Mouse (Mus musculus): ENCODE results near the gene C1ql3. TPM values are rescaled to one million over a fixed set of nuclear protein-coding genes. Genes with fewer than 3 reads are reported as not detected.

Gene C1ql3
- polyA plus RNA-seq, 1 experiment: 0.58 TPM

DNA sequence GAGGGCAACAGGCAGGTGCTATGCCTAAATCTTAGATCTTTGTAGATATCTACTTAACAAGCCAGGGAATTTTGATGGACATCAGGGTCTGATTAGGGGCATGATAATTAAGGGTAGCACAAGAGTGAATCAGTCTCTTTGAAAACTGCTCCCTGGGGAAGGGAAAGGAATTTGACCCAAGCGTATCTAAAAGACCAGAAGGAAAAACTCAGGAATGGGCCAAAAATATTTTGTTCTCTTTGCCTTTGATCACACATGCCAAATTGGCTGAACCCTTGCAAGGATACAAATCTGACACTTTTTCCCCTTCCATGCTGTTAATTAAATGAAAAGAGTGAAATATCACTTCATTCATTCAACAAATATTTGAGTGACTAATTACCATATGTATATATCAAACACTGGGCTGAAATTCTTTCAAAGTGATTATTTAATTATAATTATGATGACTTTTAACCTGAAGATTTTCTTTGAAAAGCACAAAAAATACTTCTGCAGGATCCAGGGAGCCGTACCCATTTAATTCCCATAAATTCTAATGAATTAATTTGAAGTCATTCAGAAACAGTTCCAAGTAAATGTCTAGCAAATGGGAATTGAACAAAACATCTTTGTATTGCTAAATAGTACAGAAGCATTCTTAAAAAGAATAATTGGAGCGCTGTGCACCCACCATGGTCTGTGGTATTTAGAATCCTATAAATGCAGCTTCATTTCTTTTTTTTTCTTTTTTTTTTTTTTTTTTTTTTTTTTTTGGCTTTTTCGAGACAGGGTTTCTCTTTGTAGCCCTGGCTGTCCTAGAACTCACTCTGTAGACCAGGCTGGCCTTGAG is 26.5 kb downstream of the C1ql3 start:
- 72% methylated on average over 4 of the region's 4 CpGs for WGBS
- no peak for TF ChIP-seq POLR2A (IDR thresholded peaks at IDR 0.05; ENCODE audit: low read depth, low read length)
- no peak for TF ChIP-seq CTCF (conservative IDR thresholded peaks at IDR 0.05; ENCODE audit: insufficient read depth, insufficient read length, low read depth, low read length)

GRCm38 (mm10) chr2:12978771-12979170 is 32.8 kb downstream of the C1ql3 start:
- WGBS: 73% methylated on average over 4 of the region's 4 CpGs
- no peak for DNase-seq
- Histone ChIP-seq H3K4me1 (ENCODE audit: control insufficient read depth, insufficient read depth, low read length) (no peaks in the 10 kb centered on the region), H3K27me3 (replicated peaks; ENCODE audit: control insufficient read depth, insufficient read depth, low read length) (no peaks in the 10 kb centered on the region), H3K27ac (ENCODE audit: insufficient read depth, low read depth, low read length) (no peak overlapping the region), H3K36me3 (ENCODE audit: control insufficient read depth, insufficient read depth, low read length) (peaks cover 3% of the 10 kb centered on the region; the same call in 1 of the 2 replicates), H3K4me3 (ENCODE audit: insufficient read depth, low read depth, low read length) (no peak overlapping the region)
- no peak for TF ChIP-seq POLR2A (IDR thresholded peaks at IDR 0.05; ENCODE audit: low read depth, low read length)
- TF ChIP-seq CTCF (conservative IDR thresholded peaks at IDR 0.05; ENCODE audit: insufficient read depth, insufficient read length, low read depth, low read length): no peak

More for the DNA sequence above, 26.5 kb downstream of the C1ql3 start:
- H3K4me1 ChIP-seq (ENCODE audit: control insufficient read depth, insufficient read depth, low read length): no peaks in the 10 kb centered on the region
- H3K27me3 ChIP-seq (replicated peaks; ENCODE audit: control insufficient read depth, insufficient read depth, low read length): no peaks in the 10 kb centered on the region
- DNase-seq: no peak
- no peak overlapping the region for H3K27ac ChIP-seq (ENCODE audit: insufficient read depth, low read depth, low read length)
- H3K4me3 ChIP-seq (ENCODE audit: insufficient read depth, low read depth, low read length): no peak overlapping the region
- no peaks in the 10 kb centered on the region; the same call in 1 of the 2 replicates for H3K36me3 ChIP-seq (ENCODE audit: control insufficient read depth, insufficient read depth, low read length)

DNA sequence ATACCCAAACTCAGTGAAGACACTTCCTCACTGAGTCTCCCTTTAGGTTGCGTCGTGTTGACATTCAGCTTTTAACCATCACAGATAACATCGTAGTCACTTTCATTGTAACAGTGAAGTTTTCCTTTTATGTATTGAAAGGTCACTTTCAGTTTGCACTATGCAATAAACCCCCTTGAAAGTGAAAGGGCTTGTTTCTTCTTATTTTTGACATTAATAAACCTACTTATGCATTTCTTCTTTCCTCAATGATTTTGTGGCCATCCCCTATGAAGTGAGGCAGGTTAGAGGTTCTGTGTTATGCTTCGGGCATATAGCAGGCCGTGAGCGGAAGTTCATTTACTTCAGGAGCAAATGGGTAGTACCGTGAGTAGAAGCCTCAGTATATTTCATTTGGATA is 34.2 kb downstream of the C1ql3 start:
- H3K27me3 ChIP-seq (replicated peaks; ENCODE audit: control insufficient read depth, insufficient read depth, low read length): no peaks in the 10 kb centered on the region
- TF ChIP-seq POLR2A (IDR thresholded peaks at IDR 0.05; ENCODE audit: low read depth, low read length) (no peak), CTCF (conservative IDR thresholded peaks at IDR 0.05; ENCODE audit: insufficient read depth, insufficient read length, low read depth, low read length) (no peak)
- 94% methylated on average over 7 of the region's 7 CpGs for WGBS
- H3K36me3 ChIP-seq (ENCODE audit: control insufficient read depth, insufficient read depth, low read length): peaks cover 3% of the 10 kb centered on the region; the same call in 1 of the 2 replicates
- no peak for DNase-seq
- no peak overlapping the region for H3K4me3 ChIP-seq (ENCODE audit: insufficient read depth, low read depth, low read length)
- no peak overlapping the region for H3K27ac ChIP-seq (ENCODE audit: insufficient read depth, low read depth, low read length)
- H3K4me1 ChIP-seq (ENCODE audit: control insufficient read depth, insufficient read depth, low read length): no peaks in the 10 kb centered on the region

GRCm38 (mm10) chr2:12973752-12974151 is 37.9 kb downstream of the C1ql3 start:
- Histone ChIP-seq H3K36me3 (ENCODE audit: control insufficient read depth, insufficient read depth, low read length) (peaks cover 2% of the 10 kb centered on the region; the same call in 1 of the 2 replicates), H3K27me3 (replicated peaks; ENCODE audit: control insufficient read depth, insufficient read depth, low read length) (no peaks in the 10 kb centered on the region), H3K27ac (ENCODE audit: insufficient read depth, low read depth, low read length) (no peak overlapping the region), H3K4me3 (ENCODE audit: insufficient read depth, low read depth, low read length) (no peak overlapping the region), H3K4me1 (ENCODE audit: control insufficient read depth, insufficient read depth, low read length) (no peaks in the 10 kb centered on the region)
- WGBS: 57% methylated on average over 2 of the region's 2 CpGs
- DNase-seq: peak; percentile 17
- TF ChIP-seq POLR2A (IDR thresholded peaks at IDR 0.05; ENCODE audit: low read depth, low read length) (no peak), CTCF (conservative IDR thresholded peaks at IDR 0.05; ENCODE audit: insufficient read depth, insufficient read length, low read depth, low read length) (no peak)

GRCm38 (mm10) chr2:12970049-12970724 is 41.4 kb downstream of the C1ql3 start:
- no peaks in the 10 kb centered on the region for H3K27me3 ChIP-seq (replicated peaks; ENCODE audit: control insufficient read depth, insufficient read depth, low read length)
- no peak overlapping the region for H3K4me3 ChIP-seq (ENCODE audit: insufficient read depth, low read depth, low read length)
- DNase-seq: no peak
- TF ChIP-seq CTCF (conservative IDR thresholded peaks at IDR 0.05; ENCODE audit: insufficient read depth, insufficient read length, low read depth, low read length) (no peak), POLR2A (IDR thresholded peaks at IDR 0.05; ENCODE audit: low read depth, low read length) (no peak)
- H3K27ac ChIP-seq (ENCODE audit: insufficient read depth, low read depth, low read length): no peak overlapping the region
- WGBS: 74% methylated on average over 12 of the region's 12 CpGs
- H3K36me3 ChIP-seq (ENCODE audit: control insufficient read depth, insufficient read depth, low read length): no peaks in the 10 kb centered on the region
- no peaks in the 10 kb centered on the region for H3K4me1 ChIP-seq (ENCODE audit: control insufficient read depth, insufficient read depth, low read length)

- Histone ChIP-seq H3K4me1 (ENCODE audit: control insufficient read depth, insufficient read depth, low read length) (no peaks in the 10 kb centered on the region), H3K4me3 (ENCODE audit: insufficient read depth, low read depth, low read length) (no peak overlapping the region), H3K27ac (ENCODE audit: insufficient read depth, low read depth, low read length) (no peak overlapping the region), H3K27me3 (replicated peaks; ENCODE audit: control insufficient read depth, insufficient read depth, low read length) (no peaks in the 10 kb centered on the region), H3K36me3 (ENCODE audit: control insufficient read depth, insufficient read depth, low read length) (no peaks in the 10 kb centered on the region)
- DNase-seq: no peak
- TF ChIP-seq POLR2A (IDR thresholded peaks at IDR 0.05; ENCODE audit: low read depth, low read length): no peak
- no peak for TF ChIP-seq CTCF (conservative IDR thresholded peaks at IDR 0.05; ENCODE audit: insufficient read depth, insufficient read length, low read depth, low read length)
These were observed 54.7 kb downstream of the C1ql3 start for GRCm38 (mm10) chr2:12956703-12957424.

Other genes starting within 250 kb of the C1ql3 start
- gene Pter, start 87.8 kb downstream of the C1ql3 start, polyA plus RNA-seq (2012; rRNA removed): 262 and 276 TPM in 2 replicates

All from kidney, adult 2 months (tissue).